Comparison of ENCODE assay signal across 9 mouse cellular contexts in genomic region chr12:56414861-56415765, GRCm38 (mm10).
DNase-seq lines count a peak whose midpoint lies in the region; TF ChIP-seq lines count a peak whose summit lies in the region.
"Had no signal": no experiment of that assay in that cellular context is flagged by ENCODE, and none has a peak within 500 bp of the region (broad histone marks: within the 10 kb centered on the region; RNA-seq: fewer than 3 reads in every experiment).

No protein-coding gene starts in this region.

- 50% methylated on average over 8 of the region's 8 CpGs for WGBS in heart, adult 2 months

- H3K27me3 ChIP-seq in heart, adult 2 months (ENCODE audit: control insufficient read depth, insufficient read depth, low read length) = no peaks in the 10 kb centered on the region
- H3K27me3 ChIP-seq: limb, embryonic 13.5 days had no signal

- no peak for TF ChIP-seq CTCF in heart, adult 2 months (IDR thresholded peaks at IDR 0.05)

- H3K9ac ChIP-seq in heart, adult 2 months (ENCODE audit: low read depth, low read length) = no peak overlapping the region
- H3K9ac ChIP-seq: limb, embryonic 13.5 days had no signal

- no peak for TF ChIP-seq POLR2A in heart, adult 2 months (IDR thresholded peaks at IDR 0.05; ENCODE audit: insufficient read depth, low read depth, low read length)

- intact Hi-C loops in heart, adult 2 months (cut with DNase I) = no loop called here
- intact Hi-C loops in heart, postnatal 25 days (cut with DNase I) = no loop called here

- peak; percentile 46 to 69 for DNase-seq in heart, adult 2 months
- DNase-seq in heart, postnatal 25 days (ENCODE audit: low spot score) = no peak
- DNase-seq in adrenal gland, postnatal 36 days = peak; percentile 59 to 76
- DNase-seq in frontal cortex, postnatal 25 days (ENCODE audit: low spot score in 2 of 2) = peak; percentile 8 to 12
- peak; percentile 10 to 44 for DNase-seq in layer of hippocampus, postnatal 25 days (ENCODE audit: extremely low spot score in 1 of 2, low spot score in 1 of 2)
- peak; percentile 4 to 22 for DNase-seq in right cerebral cortex, adult 2 months (ENCODE audit: low spot score in 2 of 2)
- no peak for DNase-seq in MN1 (ENCODE audit: low spot score)
- DNase-seq in kidney, adult 8-10 months = no peak

- TF ChIP-seq EP300 in heart, adult 2 months (IDR thresholded peaks at IDR 0.05; ENCODE audit: insufficient read depth, low read depth, low read length) = no peak

- H3K27ac ChIP-seq in heart, adult 2 months = no peak overlapping the region
- H3K27ac ChIP-seq: limb, embryonic 13.5 days had no signal

- no peaks in the 10 kb centered on the region for H3K36me3 ChIP-seq in heart, adult 2 months (ENCODE audit: control insufficient read depth, insufficient read depth, low read length)
- H3K36me3 ChIP-seq: limb, embryonic 13.5 days had no signal

- H3K79me2 ChIP-seq in heart, adult 2 months (replicated peaks; ENCODE audit: control insufficient read depth, insufficient read depth, low read length) = no peaks in the 10 kb centered on the region

- H3K4me3 ChIP-seq in heart, adult 2 months = no peak overlapping the region
- H3K4me3 ChIP-seq: limb, embryonic 13.5 days had no signal

- no peaks in the 10 kb centered on the region for H3K4me1 ChIP-seq in heart, adult 2 months (ENCODE audit: control insufficient read depth, insufficient read depth, low read length)
- H3K4me1 ChIP-seq: limb, embryonic 13.5 days had no signal

Comparison
In these comparisons a context has a peak if more than half of its experiments do, and no peak if none do; other contexts are left out.
1. DNase-seq: peak in heart, adult 2 months (2 of 2), adrenal gland, postnatal 36 days (2 of 2), frontal cortex, postnatal 25 days (2 of 2), layer of hippocampus, postnatal 25 days (2 of 2) and right cerebral cortex, adult 2 months (2 of 2); none in heart, postnatal 25 days (single experiment), MN1 (single experiment) and kidney, adult 8-10 months (0 of 2).